In the genomic region with DNA sequence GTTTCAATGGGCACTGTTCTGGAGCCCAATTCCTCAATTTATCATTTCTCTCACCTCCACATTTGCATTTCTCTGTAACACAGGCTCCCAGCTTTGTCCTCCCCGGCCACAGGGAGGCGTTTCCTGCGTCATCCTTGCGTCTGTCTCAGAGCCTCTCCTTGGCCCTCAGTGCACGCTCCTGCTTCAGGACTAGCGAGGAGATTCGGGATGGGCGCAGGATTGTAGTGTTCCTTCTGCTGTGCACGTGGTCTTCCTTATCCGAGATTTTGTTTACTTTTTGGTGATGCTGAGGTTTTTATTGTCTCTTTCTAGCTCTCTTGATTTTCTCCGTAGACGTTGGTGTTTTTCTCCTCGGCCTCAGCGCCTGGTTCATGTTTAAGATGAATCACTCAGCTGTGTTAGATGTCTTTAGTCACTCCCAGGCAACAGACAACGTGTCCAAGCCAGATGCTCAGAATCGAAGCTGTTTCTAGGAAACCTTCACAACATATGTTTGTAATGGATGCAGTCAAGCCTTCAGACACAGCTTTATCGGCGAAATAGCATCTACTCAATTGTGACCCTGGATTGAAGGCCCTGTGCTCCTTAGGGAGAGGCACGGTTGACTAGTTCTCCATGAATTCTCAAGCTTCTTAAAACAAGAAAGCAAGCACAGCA, we compare ENCODE assay signal across 17 mouse cellular contexts. TPM values are rescaled to one million over a fixed set of nuclear protein-coding genes. Genes with fewer than 3 reads are reported as not detected.
A peak's percentile ranks its signal among the peaks of the same experiment; 100 is the strongest.
DNase-seq lines count a peak whose midpoint lies in the region; TF ChIP-seq lines count a peak whose summit lies in the region.
"Had no signal": no experiment of that assay in that cellular context is flagged by ENCODE, and none has a peak within 500 bp of the region (broad histone marks: within the 10 kb centered on the region; RNA-seq: fewer than 3 reads in every experiment).

No protein-coding gene starts in this region.

- peak overlapping the region; percentile 47; the same call in 1 of the 2 replicates for H3K27ac ChIP-seq in left cerebral cortex, adult 2 months
- H3K27ac ChIP-seq: liver, embryonic 15.5 days had no signal

- peak; percentile 31 for TF ChIP-seq CTCF in left cerebral cortex, adult 2 months (IDR thresholded peaks at IDR 0.05)

- peak; percentile 12 for DNase-seq in embryo, embryonic 10 days (ENCODE audit: low spot score)
- no peak for DNase-seq in embryo, embryonic 9.5 days (ENCODE audit: extremely low spot score)
- DNase-seq in left cerebral cortex, adult 2 months (ENCODE audit: extremely low spot score in 1 of 2, low spot score in 2 of 2): peak; percentile 26 to 44
- DNase-seq in left cerebral cortex, postnatal 10 days (ENCODE audit: extremely low spot score in 1 of 2, low spot score in 2 of 2): no peak
- peak; percentile 90 for DNase-seq in MN1 (ENCODE audit: low spot score)
- peak; percentile 36 to 83 for DNase-seq in left cerebral cortex, postnatal 25 days (ENCODE audit: low spot score in 2 of 2)
- no peak for DNase-seq in layer of hippocampus, postnatal 25 days (ENCODE audit: extremely low spot score in 1 of 2, low spot score in 1 of 2)
- no peak for DNase-seq in spleen, postnatal 36 days (ENCODE audit: low spot score in 2 of 2)
- DNase-seq: B cell, adult 2 months; cerebellum, adult 9-11 months; gastrocnemius, postnatal 36 days; kidney, adult 18-20 months; layer of hippocampus, postnatal 36 days; thymus, adult 18-20 months had no signal

- intact Hi-C loops in left cerebral cortex, adult 2 months (cut with DNase I): no loop called here
- intact Hi-C loops in left cerebral cortex, postnatal 10 days (cut with DNase I): no loop called here
- intact Hi-C loops in left cerebral cortex, postnatal 25 days (cut with DNase I): no loop called here

- H3K4me3 ChIP-seq in left cerebral cortex, adult 2 months: no peak overlapping the region
- H3K4me3 ChIP-seq: erythroblast, embryonic 14.5 days; liver, embryonic 15.5 days; megakaryocyte, embryonic 14.5 days had no signal

RNA-seq across cellular contexts. Expression of gene Entpd3, which starts 20.0 kb away (rescaled TPM):
- total RNA-seq in left cerebral cortex, adult 2 months (2021): 1 to 10 TPM; 4.9 to 8.1 TPM
- total RNA-seq in left cerebral cortex, postnatal 10 days (2021): 1 to 10 TPM; 4.0 to 5.6 TPM
- 1 to 10 TPM; 4.5 to 8.5 TPM for total RNA-seq in left cerebral cortex, postnatal 25 days (2021)
- 1 to 10 TPM; 6.1 to 6.6 TPM for total RNA-seq in layer of hippocampus, postnatal 25 days (2021)
- total RNA-seq: gastrocnemius, postnatal 36 days had no signal

RNA-seq across cellular contexts. Expression of gene Eif1b, which starts 27.6 kb away (rescaled TPM):
- total RNA-seq in left cerebral cortex, adult 2 months (2021): 100 to 1,000 TPM; 159 to 176 TPM
- total RNA-seq in left cerebral cortex, postnatal 10 days (2021): 100 to 1,000 TPM; 167 to 177 TPM
- total RNA-seq in left cerebral cortex, postnatal 25 days (2021): 100 to 1,000 TPM; 160 to 173 TPM
- 100 to 1,000 TPM; 195 to 213 TPM for total RNA-seq in layer of hippocampus, postnatal 25 days (2021)

RNA-seq across cellular contexts. Expression of gene Rpl14, which starts 51.6 kb away (rescaled TPM):
- total RNA-seq in left cerebral cortex, adult 2 months (2021): 100 to 1,000 TPM; 268 to 280 TPM
- 100 to 1,000 TPM; 273 to 293 TPM for total RNA-seq in left cerebral cortex, postnatal 10 days (2021)
- total RNA-seq in left cerebral cortex, postnatal 25 days (2021): 100 to 1,000 TPM; 244 to 268 TPM
- 100 to 1,000 TPM; 275 to 303 TPM for total RNA-seq in layer of hippocampus, postnatal 25 days (2021)

Comparison
In these comparisons a context has a peak if more than half of its experiments do, and no peak if none do; other contexts are left out.
1. DNase-seq: peak in embryo, embryonic 10 days (single experiment), left cerebral cortex, adult 2 months (2 of 2), MN1 (single experiment) and left cerebral cortex, postnatal 25 days (2 of 2); none in embryo, embryonic 9.5 days (single experiment), left cerebral cortex, postnatal 10 days (0 of 2), layer of hippocampus, postnatal 25 days (0 of 2) and spleen, postnatal 36 days (0 of 2).